Mouse (Mus musculus): ENCODE results near the gene Tent5b.

Tent5b gene

GRCm38 (mm10) chr4:133471135-133471821 is 8.7 kb upstream of the Tent5b start:
- DNase-seq, result no peak

GRCm38 (mm10) chr4:133473833-133474232 is 6.1 kb upstream of the Tent5b start:
- DNase-seq, result peak; percentile 47

GRCm38 (mm10) chr4:133480185-133480537 is 229 bp downstream of the Tent5b start:
- no peak for DNase-seq

GRCm38 (mm10) chr4:133480754-133481153 is 822 bp downstream of the Tent5b start:
- DNase-seq, result no peak

- no peak for DNase-seq
Observed at GRCm38 (mm10) chr4:133481488-133481887, 1.6 kb downstream of the Tent5b start.

GRCm38 (mm10) chr4:133482479-133482878 is 2.5 kb downstream of the Tent5b start:
- no peak for DNase-seq

- DNase-seq, result no peak
Observed at GRCm38 (mm10) chr4:133484266-133485025, 4.5 kb downstream of the Tent5b start.

- DNase-seq, result no peak
Observed at GRCm38 (mm10) chr4:133485691-133486425, 5.9 kb downstream of the Tent5b start.

- DNase-seq, result no peak
Observed at GRCm38 (mm10) chr4:133486673-133487357, 6.9 kb downstream of the Tent5b start.

GRCm38 (mm10) chr4:133488619-133489392 is 8.9 kb downstream of the Tent5b start:
- no peak for DNase-seq

- DNase-seq, result no peak
Observed at GRCm38 (mm10) chr4:133489489-133490245, 9.7 kb downstream of the Tent5b start.

GRCm38 (mm10) chr4:133491800-133492199 is 11.9 kb downstream of the Tent5b start:
- DNase-seq, result no peak

- DNase-seq, result no peak
Observed at GRCm38 (mm10) chr4:133493895-133494294, 14.0 kb downstream of the Tent5b start.

GRCm38 (mm10) chr4:133494432-133494831 is 14.5 kb downstream of the Tent5b start:
- DNase-seq, result peak; percentile 96

- no peak for DNase-seq
Observed at GRCm38 (mm10) chr4:133494867-133495266, 14.9 kb downstream of the Tent5b start.

- no peak for DNase-seq
Observed at GRCm38 (mm10) chr4:133495711-133496110, 15.8 kb downstream of the Tent5b start.

- DNase-seq, result no peak
Observed at GRCm38 (mm10) chr4:133496738-133497445, 17.0 kb downstream of the Tent5b start.

GRCm38 (mm10) chr4:133497461-133498159 is 17.7 kb downstream of the Tent5b start:
- peak; percentile 67 for DNase-seq

- DNase-seq, result peak; percentile 70
Observed at GRCm38 (mm10) chr4:133498160-133498724, 18.3 kb downstream of the Tent5b start, which contains the start of gene Trnp1. TSS of gene Trnp1 (minus strand) at chr4:133498550.

- DNase-seq, result no peak
Observed at GRCm38 (mm10) chr4:133501514-133501913, 21.6 kb downstream of the Tent5b start.

All from thymus, postnatal 4 days (tissue).